Mouse (Mus musculus) embryonic facial prominence, embryonic 12.5 days (tissue): ENCODE data around the gene Bcl11a. TPM values are rescaled to one million over a fixed set of nuclear protein-coding genes. Genes with fewer than 3 reads are reported as not detected.

Experiments used
- ATAC-seq: fragments of 200-750 bp; cut with Nextera tagmentation; 2 replicates; pipeline ENCODE4 v1.8.0; 2017; ENCODE audit not compliant: insufficient number of reproducible peaks, insufficient read depth, low FRiP score, low TSS enrichment
- H3K27ac ChIP-seq: fragments of 300-500 bp; sonication (generic); 2 replicates; pipeline ENCODE4 v1.5.1; 2016; ENCODE audit warnings: mild to moderate bottlenecking
- H3K27me3 ChIP-seq: fragments of 300-500 bp; sonication (generic); 2 replicates; pipeline ENCODE4 v1.6.1; 2016; ENCODE audit warnings: mild to moderate bottlenecking, moderate library complexity
- H3K36me3 ChIP-seq: fragments of 300-500 bp; sonication (generic); 2 replicates; pipeline ENCODE4 v1.6.1; 2016; ENCODE audit warnings: mild to moderate bottlenecking
- H3K4me1 ChIP-seq: fragments of 300-500 bp; sonication (generic); 2 replicates; pipeline ENCODE4 v1.6.1; 2016
- H3K4me2 ChIP-seq: fragments of 300-500 bp; sonication (generic); replicated peaks from 2 replicates; pipeline ENCODE4 v1.6.1; 2016; ENCODE audit warnings: mild to moderate bottlenecking, moderate library complexity
- H3K4me3 ChIP-seq: fragments of 300-500 bp; sonication (generic); 2 replicates; pipeline ENCODE4 v1.5.1; 2016; ENCODE audit warnings: mild to moderate bottlenecking
- H3K9ac ChIP-seq: fragments of 300-500 bp; sonication (generic); 2 replicates; pipeline ENCODE4 v1.6.1; 2016; ENCODE audit warnings: mild to moderate bottlenecking, moderate library complexity
- H3K9me3 ChIP-seq: fragments of 300-500 bp; sonication (generic); 2 replicates; pipeline ENCODE4 v1.6.1; 2016; ENCODE audit warnings: mild to moderate bottlenecking, moderate library complexity
- WGBS: fragments of 180-500 bp; shearing (Covaris S2); methylation state at CpG from one replicate; pipeline ENCODE4 v1.1.7; 2016; 5-methylcytosine and 5-hydroxymethylcytosine counted together
- polyA plus RNA-seq: library from polyadenylated mRNA; unstranded; fragments of >200 nt; fragmentation: Nextera tagmentation; extraction: Ambion mirVana; gene quantifications from 2 replicates; pipeline ENCODE4 v1.2.1, GENCODE M21; 2016

Bcl11a gene
- polyA plus RNA-seq, 1 experiment from 2014 or later = 80.5 TPM

- H3K4me2 ChIP-seq = no peak overlapping the region
- ATAC-seq = no peak
- peaks cover 58% of the 10 kb centered on the region for H3K4me1 ChIP-seq
Observed at GRCm38 (mm10) chr11:24102372-24102771, 24.5 kb downstream of the Bcl11a start.

DNA sequence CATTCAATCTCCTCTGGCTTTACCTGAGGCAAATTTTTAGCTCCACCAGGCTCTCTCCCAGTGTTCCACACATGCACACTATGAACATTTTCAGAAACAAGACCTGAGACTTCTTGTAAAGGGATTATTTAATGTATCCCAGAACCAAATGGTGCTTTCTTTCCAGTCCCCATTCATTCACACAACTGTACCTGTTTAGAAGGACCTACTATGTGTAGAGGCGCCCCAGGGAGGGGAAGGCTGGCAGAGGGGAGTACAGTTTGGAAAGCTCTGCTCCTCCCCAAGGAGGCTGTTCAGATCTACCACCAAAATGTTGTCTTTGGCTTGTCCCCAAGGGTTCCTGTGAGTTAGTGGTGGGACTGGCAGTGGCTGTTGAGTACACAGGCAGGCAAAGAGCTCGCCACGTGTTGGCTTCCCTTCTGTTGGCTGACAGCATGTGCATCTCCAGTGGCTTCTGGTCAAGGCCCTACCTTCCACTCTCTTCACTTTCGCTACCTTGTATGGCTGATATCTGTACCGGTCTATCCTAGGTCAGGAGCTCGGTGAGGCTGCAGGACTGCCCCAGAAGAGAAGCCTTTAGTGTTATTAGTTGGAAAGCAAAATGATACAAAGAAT, 25.4 kb downstream of the Bcl11a start:
- WGBS = 78% methylated on average over 6 of the region's 6 CpGs
- Histone ChIP-seq H3K36me3 (0 out of 2 replicates have a peak, but pooled peaks cover 6% of the 10 kb centered on the region), H3K4me3 (no peak overlapping the region), H3K9ac (no peak overlapping the region), H3K4me2 (no peak overlapping the region), H3K4me1 (peaks cover 53% of the 10 kb centered on the region), H3K27me3 (no peaks in the 10 kb centered on the region), H3K27ac (no peak overlapping the region), H3K9me3 (no peaks in the 10 kb centered on the region)
- no peak for ATAC-seq

More at GRCm38 (mm10) chr11:24102372-24102771, 24.5 kb downstream of the Bcl11a start:
- H3K9me3 ChIP-seq = no peaks in the 10 kb centered on the region
- H3K9ac ChIP-seq = no peak overlapping the region
- 0 out of 2 replicates have a peak, but pooled peaks cover 6% of the 10 kb centered on the region for H3K36me3 ChIP-seq
- H3K27ac ChIP-seq = no peak overlapping the region
- WGBS = 62% methylated on average over 2 of the region's 2 CpGs
- H3K27me3 ChIP-seq = no peaks in the 10 kb centered on the region
- no peak overlapping the region for H3K4me3 ChIP-seq

DNA sequence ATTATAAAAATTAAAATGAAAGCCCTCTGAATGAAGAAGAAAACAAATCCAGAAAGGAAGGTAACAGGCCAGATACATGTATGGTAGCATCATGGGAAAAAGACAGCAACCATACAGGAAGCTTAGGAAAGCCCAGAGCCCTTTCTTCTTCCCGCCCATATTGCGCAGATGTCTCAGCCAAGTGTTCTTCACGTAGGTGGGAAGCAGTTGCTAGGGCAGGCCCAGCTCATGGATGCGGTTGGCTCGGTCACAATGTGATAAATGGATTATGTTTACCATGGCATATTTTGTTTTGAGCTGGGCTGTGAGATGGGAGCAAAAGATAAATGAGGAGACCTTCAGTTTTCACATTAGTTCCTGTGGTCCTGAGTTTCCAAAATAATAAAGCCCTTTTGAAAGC, 29.6 kb downstream of the Bcl11a start:
- ATAC-seq = no peak
- no peak overlapping the region for H3K4me3 ChIP-seq
- WGBS = 83% methylated on average over 5 of the region's 5 CpGs
- no peak overlapping the region for H3K4me2 ChIP-seq
- H3K9ac ChIP-seq = no peak overlapping the region
- peaks cover 5% of the 10 kb centered on the region; the same call in 1 of the 2 replicates for H3K36me3 ChIP-seq
- H3K27ac ChIP-seq = no peak overlapping the region
- no peaks in the 10 kb centered on the region for H3K9me3 ChIP-seq
- H3K4me1 ChIP-seq = peaks cover 30% of the 10 kb centered on the region
- no peaks in the 10 kb centered on the region for H3K27me3 ChIP-seq

DNA sequence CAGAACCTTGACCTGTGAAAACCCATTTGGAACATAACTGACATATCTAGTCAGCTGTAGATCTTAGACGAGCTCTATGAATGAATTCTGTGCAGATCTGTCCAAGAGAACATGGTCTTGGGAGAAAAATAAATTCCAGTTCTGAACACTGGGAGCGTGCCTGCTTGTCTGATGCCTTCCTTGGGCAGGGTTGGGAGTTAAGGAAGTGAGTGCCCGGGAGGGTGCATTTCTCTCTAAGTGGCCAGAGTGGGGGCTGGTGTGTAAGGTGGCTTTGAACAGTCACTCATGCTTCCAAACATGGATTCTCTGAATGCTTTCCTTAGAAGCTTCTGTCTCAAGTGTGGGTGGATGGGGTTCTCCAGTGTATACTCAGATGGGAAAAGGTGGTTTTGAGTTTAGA, 31.1 kb downstream of the Bcl11a start:
- no peaks in the 10 kb centered on the region for H3K27me3 ChIP-seq
- ATAC-seq = no peak
- 74% methylated on average over 3 of the region's 3 CpGs for WGBS
- no peaks in the 10 kb centered on the region for H3K9me3 ChIP-seq
- no peak overlapping the region for H3K4me3 ChIP-seq
- peaks cover 25% of the 10 kb centered on the region for H3K4me1 ChIP-seq
- no peak overlapping the region for H3K4me2 ChIP-seq
- H3K27ac ChIP-seq = no peak overlapping the region
- no peak overlapping the region for H3K9ac ChIP-seq
- H3K36me3 ChIP-seq = peaks cover 9% of the 10 kb centered on the region; the same call in 1 of the 2 replicates

- Histone ChIP-seq H3K27me3 (no peaks in the 10 kb centered on the region), H3K4me1 (peaks cover 25% of the 10 kb centered on the region), H3K9ac (no peak overlapping the region), H3K4me3 (no peak overlapping the region), H3K27ac (no peak overlapping the region), H3K36me3 (peaks cover 9% of the 10 kb centered on the region; the same call in 1 of the 2 replicates), H3K4me2 (no peak overlapping the region), H3K9me3 (no peaks in the 10 kb centered on the region)
- 88% methylated on average over 3 of the region's 3 CpGs for whole genome bisulfite sequencing
- ATAC-seq = no peak
Observed at GRCm38 (mm10) chr11:24109388-24109787, 31.5 kb downstream of the Bcl11a start.

GRCm38 (mm10) chr11:24110113-24110512, 32.3 kb downstream of the Bcl11a start:
- Histone ChIP-seq H3K9ac (no peak overlapping the region), H3K4me2 (no peak overlapping the region), H3K27me3 (no peaks in the 10 kb centered on the region), H3K4me1 (peaks cover 29% of the 10 kb centered on the region), H3K9me3 (no peaks in the 10 kb centered on the region), H3K27ac (no peak overlapping the region), H3K4me3 (no peak overlapping the region), H3K36me3 (peaks cover 9% of the 10 kb centered on the region; the same call in 1 of the 2 replicates)
- ATAC-seq = no peak
- WGBS = 81% methylated on average over 2 of the region's 2 CpGs

DNA sequence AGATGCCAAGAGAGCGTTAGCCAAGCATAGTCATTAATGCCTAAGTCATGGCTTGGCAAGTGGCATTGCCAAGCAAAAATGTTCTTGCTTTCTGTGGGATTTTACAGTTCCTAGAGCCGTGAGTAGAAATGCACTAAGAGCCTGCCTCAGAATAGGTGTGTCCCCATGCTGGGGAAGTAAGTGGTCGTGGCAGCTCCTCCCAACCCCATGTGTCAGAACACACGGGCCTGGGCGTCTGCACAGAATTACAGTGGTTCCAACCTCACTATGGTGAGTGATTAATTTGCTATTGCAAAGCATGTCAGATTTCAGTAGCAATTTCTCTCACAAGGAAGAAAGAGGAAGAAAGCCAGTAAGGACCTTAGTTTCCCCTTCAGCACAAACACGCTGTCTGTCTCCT, 33.9 kb downstream of the Bcl11a start:
- Histone ChIP-seq H3K27ac (no peak overlapping the region), H3K4me1 (peaks cover 32% of the 10 kb centered on the region), H3K9ac (no peak overlapping the region), H3K27me3 (no peaks in the 10 kb centered on the region), H3K36me3 (peaks cover 12% of the 10 kb centered on the region), H3K4me3 (no peak overlapping the region), H3K9me3 (no peaks in the 10 kb centered on the region), H3K4me2 (no peak overlapping the region)
- ATAC-seq = no peak
- WGBS = 49% methylated on average over 6 of the region's 6 CpGs

- Histone ChIP-seq H3K4me2 (no peak overlapping the region), H3K9ac (no peak overlapping the region), H3K4me3 (no peak overlapping the region), H3K27ac (no peak overlapping the region), H3K4me1 (peaks cover 38% of the 10 kb centered on the region), H3K27me3 (no peaks in the 10 kb centered on the region), H3K9me3 (no peaks in the 10 kb centered on the region), H3K36me3 (peaks cover 16% of the 10 kb centered on the region)
- 84% methylated on average over 12 of the region's 12 CpGs for WGBS
- ATAC-seq = no peak
Observed at GRCm38 (mm10) chr11:24115017-24115752, 37.3 kb downstream of the Bcl11a start.

GRCm38 (mm10) chr11:24116041-24116440, 38.2 kb downstream of the Bcl11a start:
- Histone ChIP-seq H3K27me3 (no peaks in the 10 kb centered on the region), H3K9me3 (no peaks in the 10 kb centered on the region), H3K36me3 (peaks cover 17% of the 10 kb centered on the region), H3K4me2 (no peak overlapping the region), H3K9ac (no peak overlapping the region), H3K4me1 (peaks cover 35% of the 10 kb centered on the region), H3K4me3 (no peak overlapping the region), H3K27ac (no peak overlapping the region)
- WGBS = 80% methylated on average over 2 of the region's 2 CpGs
- ATAC-seq = no peak

- H3K9ac ChIP-seq = no peak overlapping the region
- H3K9me3 ChIP-seq = no peaks in the 10 kb centered on the region
- 82% methylated on average over 7 of the region's 7 CpGs for WGBS
- H3K4me2 ChIP-seq = no peak overlapping the region
- H3K27me3 ChIP-seq = no peaks in the 10 kb centered on the region
- no peak overlapping the region for H3K27ac ChIP-seq
- H3K4me1 ChIP-seq = peaks cover 35% of the 10 kb centered on the region
- ATAC-seq = no peak
- no peak overlapping the region for H3K4me3 ChIP-seq
- peaks cover 17% of the 10 kb centered on the region for H3K36me3 ChIP-seq
Observed at GRCm38 (mm10) chr11:24116582-24117318, 38.9 kb downstream of the Bcl11a start.

DNA sequence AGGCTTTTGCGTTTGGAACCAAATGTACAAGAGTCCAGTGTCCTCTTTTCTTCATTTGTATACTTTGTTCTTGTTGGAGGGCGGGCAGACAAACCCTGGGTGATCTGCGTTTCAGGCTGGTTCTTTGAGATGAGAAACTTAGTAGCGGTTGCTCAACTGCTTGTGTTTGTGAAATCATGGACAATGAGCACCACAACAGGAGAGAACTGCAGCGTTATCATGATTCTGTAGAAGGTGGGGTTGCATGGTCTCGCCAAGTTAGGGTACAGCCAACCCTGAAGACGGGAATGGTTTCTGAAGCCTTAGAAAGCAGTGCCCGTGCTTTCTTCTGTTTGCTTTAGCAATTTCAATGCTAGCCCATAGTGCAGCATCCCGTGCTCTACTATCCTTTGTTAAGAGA, 43.3 kb downstream of the Bcl11a start:
- peaks cover 27% of the 10 kb centered on the region for H3K4me1 ChIP-seq
- WGBS = 88% methylated on average over 9 of the region's 9 CpGs
- H3K27ac ChIP-seq = no peak overlapping the region
- H3K9ac ChIP-seq = no peak overlapping the region
- H3K4me3 ChIP-seq = no peak overlapping the region
- H3K36me3 ChIP-seq = peaks cover 14% of the 10 kb centered on the region; the same call in 1 of the 2 replicates
- no peak overlapping the region for H3K4me2 ChIP-seq
- H3K27me3 ChIP-seq = no peaks in the 10 kb centered on the region
- no peaks in the 10 kb centered on the region for H3K9me3 ChIP-seq
- ATAC-seq = no peak
